Mouse (Mus musculus): ENCODE data around the gene Notch2.

DNA sequence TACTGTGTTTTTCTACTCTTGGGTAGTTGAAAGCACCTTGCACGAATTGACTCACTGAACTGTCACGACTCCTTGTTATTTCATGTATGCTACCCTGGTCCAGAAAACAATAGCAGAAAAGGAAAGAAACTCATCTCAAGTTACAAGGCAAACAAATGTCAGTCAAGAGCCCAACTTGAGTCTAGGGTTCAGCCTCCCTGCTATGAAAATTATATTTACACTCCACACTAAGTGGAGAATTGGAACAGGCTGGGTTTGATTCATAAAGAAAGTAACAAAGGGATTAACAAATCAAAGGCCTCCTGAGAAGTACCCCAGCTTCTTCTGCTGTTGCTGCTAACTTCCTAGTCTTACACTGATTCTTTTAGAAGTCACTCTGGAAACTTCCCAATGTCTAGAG is 40.0 kb upstream of the Notch2 start:
- TF ChIP-seq POLR2A (IDR thresholded peaks at IDR 0.05; ENCODE audit: borderline replicate concordance, control insufficient read depth, low read depth, low read length) (no peak), CTCF (IDR thresholded peaks at IDR 0.05; ENCODE audit: control insufficient read depth, insufficient read depth, low read length) (no peak)

Data from bone marrow, adult 2 months (tissue).